Mouse (Mus musculus) heart, adult 8-10 months (tissue): ENCODE results near the gene Zfp677. TPM values are rescaled to one million over a fixed set of nuclear protein-coding genes. Genes with fewer than 3 reads are reported as not detected.
"Not testable (repeated sequence)": the region's sequence is repeated elsewhere in the genome, so short reads cannot be mapped to it uniquely, and the experiment has no call there.

Experiments used
- DNase-seq: peaks from one replicate; pipeline ENCODE4 v3.0.0; 2022; ENCODE audit warnings: low spot score
- total RNA-seq, 4 experiments: library from RNA; stranded (reverse); gene quantifications; 2 replicates each; pipeline ENCODE4 v1.2.4; 2022

Gene Zfp677
- 1 to 10 TPM in 2 of 4 experiments, under 1 TPM in 2; 0.63 to 1.5 (median 1.1) TPM for total RNA-seq

- peak; percentile 62 for DNase-seq
These were observed at the start of gene Zfp677 for GRCm38 (mm10) chr17:21383391-21384056. Gene Zfp677 (plus strand): TSS chr17:21383748.

DNA sequence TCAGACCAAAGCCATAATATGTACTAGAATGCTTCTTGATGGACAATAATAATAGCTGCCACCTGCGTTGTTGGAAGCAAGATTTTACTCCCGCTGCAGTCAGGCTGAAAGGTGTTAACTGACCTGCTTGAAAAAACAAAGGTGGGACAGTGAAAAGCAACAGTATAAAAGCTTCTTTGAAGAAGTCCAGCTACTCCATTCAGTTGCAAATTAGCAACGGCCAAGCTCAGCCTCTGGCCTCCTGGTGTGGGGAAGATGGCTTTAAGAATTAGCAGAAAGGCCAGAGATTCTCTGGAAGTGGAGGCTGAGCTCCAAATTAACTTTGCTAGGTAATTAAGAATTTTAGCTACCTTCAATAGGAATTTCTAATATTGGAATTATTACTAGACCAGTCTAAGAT lies 15.5 kb upstream of the Zfp677 start:
- DNase-seq: not testable (repeated sequence)

- no peak for DNase-seq
These were observed 13.4 kb upstream of the Zfp677 start for GRCm38 (mm10) chr17:21369925-21370719.

- no peak for DNase-seq
These were observed 8.2 kb upstream of the Zfp677 start for GRCm38 (mm10) chr17:21375311-21375710.

- peak; percentile 4 for DNase-seq
These were observed 486 bp downstream of the Zfp677 start for GRCm38 (mm10) chr17:21384057-21384411.

GRCm38 (mm10) chr17:21422664-21423599 lies 39.4 kb downstream of the Zfp677 start, which contains the start of gene Zfp54:
Gene Zfp54 (plus strand): TSS chr17:21423227.
- DNase-seq: peak; percentile 71

DNA sequence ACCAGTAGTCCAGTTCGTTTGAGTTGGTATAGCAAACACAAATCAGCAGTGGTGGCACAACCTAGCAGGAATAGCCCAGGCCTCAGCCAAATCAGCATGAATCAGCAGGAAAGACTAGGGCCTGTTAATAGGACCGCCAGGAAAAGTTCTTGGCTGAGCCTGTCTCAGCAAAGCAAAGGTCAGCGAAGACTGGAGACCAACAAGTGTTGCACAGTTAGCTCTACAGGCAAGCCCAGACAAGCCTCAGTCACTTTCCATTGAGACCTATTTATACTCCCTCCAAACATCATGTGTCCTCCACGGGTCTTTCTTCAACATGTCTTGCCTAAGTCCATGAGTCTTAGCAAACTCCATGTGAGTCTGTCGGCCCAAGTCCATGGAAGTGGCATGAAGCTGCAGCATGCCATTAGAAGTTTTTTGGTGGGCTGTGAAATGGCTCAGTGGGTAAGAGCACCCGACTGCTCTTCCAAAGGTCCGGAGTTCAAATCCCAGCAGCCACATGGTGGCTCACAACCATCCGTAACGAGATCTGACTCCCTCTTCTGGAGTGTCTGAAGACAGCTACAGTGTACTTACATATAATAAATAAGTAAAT lies 55.4 kb downstream of the Zfp677 start:
- not testable (repeated sequence) for DNase-seq

Other genes with a start within 250 kb of the Zfp677 start
- gene Vmn1r234, start 157.7 kb upstream of the Zfp677 start, total RNA-seq: not detected
- not detected for gene Vmn1r235, start 127.3 kb upstream of the Zfp677 start, total RNA-seq
- not detected for gene Vmn1r236, start 100.8 kb upstream of the Zfp677 start, total RNA-seq
- gene Vmn1r237, start 71.9 kb upstream of the Zfp677 start, total RNA-seq: not detected
- 1 to 10 TPM in 3 of 4 experiments, under 1 TPM in 1; 0.80 to 1.4 (median 1.3) TPM for gene Zfp54, start 39.5 kb downstream of the Zfp677 start, total RNA-seq
- gene Zfp51, start 66.6 kb downstream of the Zfp677 start, total RNA-seq: 1 to 10 TPM; 7.6 to 8.7 (median 8.0) TPM
- 1 to 10 TPM; 1.8 to 3.1 (median 2.4) TPM for gene Zfp53, start 105.2 kb downstream of the Zfp677 start, total RNA-seq
- gene Zfp52, start 151.8 kb downstream of the Zfp677 start, total RNA-seq: 1 to 10 TPM; 5.4 to 7.1 (median 6.2) TPM
- 1 to 10 TPM; 2.8 to 3.5 (median 3.1) TPM for gene Zfp948, start 183.3 kb downstream of the Zfp677 start, total RNA-seq